Mouse (Mus musculus) adrenal gland (tissue): ENCODE results near the gene Pip5k1b.

ENCODE experiments used
- intact Hi-C: fragments of 180-260 bp; cut with DNase I; formaldehyde crosslinking; loops from one replicate; pipeline ENCODE4 v1.15.1; 2025

Gene Pip5k1b

GRCm38 (mm10) chr19:24518384-24518783, 37.3 kb downstream of the Pip5k1b start:
- intact Hi-C loops = no loop called here

- intact Hi-C loops = no loop called here
These were observed 38.6 kb downstream of the Pip5k1b start for GRCm38 (mm10) chr19:24517057-24517456.

- intact Hi-C loops = no loop called here
These were observed 39.7 kb downstream of the Pip5k1b start for GRCm38 (mm10) chr19:24515941-24516340.

GRCm38 (mm10) chr19:24514661-24515642, 40.7 kb downstream of the Pip5k1b start:
- intact Hi-C loops = no loop called here

- intact Hi-C loops = no loop called here
These were observed 42.4 kb downstream of the Pip5k1b start for GRCm38 (mm10) chr19:24513105-24513843.

- intact Hi-C loops = no loop called here
These were observed 43.7 kb downstream of the Pip5k1b start for GRCm38 (mm10) chr19:24511939-24512338.

- intact Hi-C loops = no loop called here
These were observed 46.3 kb downstream of the Pip5k1b start for GRCm38 (mm10) chr19:24509391-24509790.

GRCm38 (mm10) chr19:24508087-24508767, 47.4 kb downstream of the Pip5k1b start:
- intact Hi-C loops = no loop called here

GRCm38 (mm10) chr19:24502736-24503421, 52.8 kb downstream of the Pip5k1b start:
- intact Hi-C loops = no loop called here

- intact Hi-C loops = no loop called here
These were observed 54.1 kb downstream of the Pip5k1b start for GRCm38 (mm10) chr19:24501525-24501924.

- intact Hi-C loops = no loop called here
These were observed 55.2 kb downstream of the Pip5k1b start for GRCm38 (mm10) chr19:24500431-24500830.

GRCm38 (mm10) chr19:24499291-24499690, 56.4 kb downstream of the Pip5k1b start:
- intact Hi-C loops = no loop called here

- intact Hi-C loops = no loop called here
These were observed 61.8 kb downstream of the Pip5k1b start for GRCm38 (mm10) chr19:24493887-24494286.

GRCm38 (mm10) chr19:24491824-24492223, 63.8 kb downstream of the Pip5k1b start:
- intact Hi-C loops = no loop called here

GRCm38 (mm10) chr19:24490275-24490674, 65.4 kb downstream of the Pip5k1b start:
- intact Hi-C loops = no loop called here

- intact Hi-C loops = no loop called here
These were observed 69.0 kb downstream of the Pip5k1b start for GRCm38 (mm10) chr19:24486433-24487296.

- intact Hi-C loops = no loop called here
These were observed 71.0 kb downstream of the Pip5k1b start for GRCm38 (mm10) chr19:24484612-24485194.

GRCm38 (mm10) chr19:24480916-24481315, 74.8 kb downstream of the Pip5k1b start:
- intact Hi-C loops = no loop called here
